Mouse (Mus musculus) myocyte (in vitro differentiated cells): ENCODE measurements at regions not wholly inside any gene's neighbourhood (a gene's known extent, or its start where the extent isn't known, plus 50 kb on each side); places are given as distances from the start of the nearest gene placed in this dataset.

Source experiments
- H3K27me3 ChIP-seq: one replicate; pipeline ENCODE4 v1.6.1; 2011; ENCODE audit not compliant: control insufficient read depth, insufficient read depth, insufficient read length
- H3K36me3 ChIP-seq: one replicate; pipeline ENCODE4 v1.6.1; 2011; ENCODE audit not compliant: control insufficient read depth, insufficient read depth
- H3K4me2 ChIP-seq: one replicate; pipeline ENCODE4 v1.6.1; 2011; ENCODE audit warnings: low read depth, control low read depth
- H3K4me3 ChIP-seq: one replicate; pipeline ENCODE4 v1.5.1; 2011; ENCODE audit warnings: mild to moderate bottlenecking, control low read depth, moderate library complexity
- H3K79me2 ChIP-seq: one replicate; pipeline ENCODE4 v1.6.1; 2011; ENCODE audit not compliant: control insufficient read depth, insufficient read depth
- H3ac ChIP-seq: one replicate; pipeline ENCODE4 v1.6.1; 2011; ENCODE audit not compliant: control insufficient read depth, insufficient read length
- CEBPB ChIP-seq: IDR thresholded peaks from 2 replicates; pipeline ENCODE4 v1.6.1; 2011; ENCODE audit warnings: mild to moderate bottlenecking, moderate library complexity; ENCODE audit not compliant: poor library complexity, insufficient read depth, severe bottlenecking
- E2F4 ChIP-seq: IDR thresholded peaks from one replicate; pipeline ENCODE4 v1.6.1; 2011; ENCODE audit warnings: mild to moderate bottlenecking, control low read depth, moderate library complexity; ENCODE audit not compliant: insufficient read depth
- MAX ChIP-seq: IDR thresholded peaks from one replicate; pipeline ENCODE4 v1.6.1; 2011; ENCODE audit warnings: low read depth, mild to moderate bottlenecking, control low read depth
- MYOD1 ChIP-seq, 3 experiments: IDR thresholded peaks; one replicate each; pipeline ENCODE4 v1.6.1; 2011; ENCODE audit warnings: control low read depth in 2 of 3, low read depth in 2 of 3, mild to moderate bottlenecking in 2 of 3, moderate library complexity in 1 of 3; ENCODE audit not compliant: insufficient read length in 2 of 3, control insufficient read depth in 1 of 3
- MYOG ChIP-seq, 3 experiments: IDR thresholded peaks; one replicate each; pipeline ENCODE4 v1.6.1; 2011; ENCODE audit warnings: control low read depth in 2 of 3, low read depth in 2 of 3, mild to moderate bottlenecking in 2 of 3; ENCODE audit not compliant: insufficient read length in 2 of 3, control insufficient read depth in 1 of 3, insufficient read depth in 1 of 3
- POLR2A ChIP-seq: IDR thresholded peaks from one replicate; pipeline ENCODE4 v1.6.1; 2011; ENCODE audit warnings: low read depth, mild to moderate bottlenecking, control low read depth, moderate library complexity; ENCODE audit not compliant: insufficient read length
- POLR2AphosphoS2 ChIP-seq: IDR thresholded peaks from one replicate; pipeline ENCODE4 v1.6.1; 2011; ENCODE audit warnings: low read depth, control low read depth; ENCODE audit not compliant: insufficient read length
- REST ChIP-seq: IDR thresholded peaks from one replicate; pipeline ENCODE4 v1.6.1; 2011; ENCODE audit warnings: mild to moderate bottlenecking, control low read depth, moderate library complexity; ENCODE audit not compliant: insufficient read depth, insufficient read length
- SRF ChIP-seq: IDR thresholded peaks from one replicate; pipeline ENCODE4 v1.6.1; 2011; ENCODE audit warnings: low read depth; ENCODE audit not compliant: control insufficient read depth, insufficient read length
- TCF12 ChIP-seq: IDR thresholded peaks from one replicate; pipeline ENCODE4 v1.6.1; 2011; ENCODE audit warnings: mild to moderate bottlenecking, control low read depth; ENCODE audit not compliant: poor library complexity, insufficient read depth, severe bottlenecking
- TCF3 ChIP-seq: IDR thresholded peaks from one replicate; pipeline ENCODE4 v1.6.1; 2011; ENCODE audit warnings: low read depth, control low read depth; ENCODE audit not compliant: insufficient read length
- USF1 ChIP-seq: IDR thresholded peaks from one replicate; pipeline ENCODE4 v1.6.1; 2011; ENCODE audit warnings: low read depth, mild to moderate bottlenecking, control low read depth, moderate library complexity

DNA sequence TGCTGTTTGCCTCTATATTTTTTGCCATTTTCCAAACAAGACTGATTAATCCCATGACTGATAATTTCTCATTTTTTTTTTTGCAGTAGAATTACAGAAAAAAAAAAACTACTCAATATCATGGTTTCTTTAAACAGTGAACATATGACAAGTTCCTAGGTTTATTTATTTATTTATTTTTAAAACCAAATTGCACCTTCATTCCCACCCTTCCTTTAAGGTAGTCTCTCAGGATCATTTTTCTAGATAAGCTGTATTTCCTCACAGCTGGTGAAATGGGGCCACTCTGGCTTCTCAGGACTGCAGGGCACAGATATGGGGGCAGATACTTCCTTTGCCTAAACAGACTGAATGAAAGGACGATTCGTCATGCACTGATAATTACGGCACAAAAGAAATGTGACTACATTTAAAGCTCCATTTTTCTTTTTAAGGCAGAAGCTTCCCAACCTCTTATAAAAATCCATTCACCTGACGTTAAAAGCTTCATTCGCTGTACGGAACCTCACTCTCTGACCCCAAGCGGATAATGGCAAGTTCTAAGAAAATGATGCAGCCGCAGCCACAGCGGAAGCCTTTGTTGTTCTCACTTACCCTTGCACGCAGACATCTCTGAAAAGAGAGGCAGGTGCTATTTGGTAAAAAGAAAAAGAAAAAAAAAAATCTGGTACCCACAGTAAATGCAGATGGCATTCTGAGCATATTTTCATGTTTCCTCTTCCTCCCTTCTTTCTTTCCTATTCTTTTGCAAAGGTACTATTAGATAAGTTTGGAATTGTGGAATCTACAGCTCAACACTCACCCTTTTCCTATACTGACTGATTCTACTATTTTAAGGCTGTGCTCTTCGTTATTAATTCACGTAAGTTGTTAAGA is 69.1 kb upstream of the Tet2 start:
- Histone ChIP-seq H3K36me3 (no peaks in the 10 kb centered on the region), H3K79me2 (no peaks in the 10 kb centered on the region), H3K4me3 (no peak overlapping the region), H3K27me3 (no peaks in the 10 kb centered on the region), H3ac (no peak overlapping the region), H3K4me2 (no peak overlapping the region)
- TF ChIP-seq E2F4 (no peak), CEBPB (no peak), TCF3 (no peak), SRF (no peak), MAX (no peak), POLR2AphosphoS2 (no peak), REST (no peak), USF1 (no peak), MYOD1 (IDR thresholded peaks at IDR 0.05; ENCODE audit: control insufficient read depth in 1 of 3, insufficient read length in 2 of 3, low read depth in 2 of 3) (no peak), TCF12 (no peak), POLR2A (no peak), MYOG (IDR thresholded peaks at IDR 0.05; ENCODE audit: control insufficient read depth in 1 of 3, insufficient read depth in 1 of 3, insufficient read length in 2 of 3, low read depth in 2 of 3) (no peak)

DNA sequence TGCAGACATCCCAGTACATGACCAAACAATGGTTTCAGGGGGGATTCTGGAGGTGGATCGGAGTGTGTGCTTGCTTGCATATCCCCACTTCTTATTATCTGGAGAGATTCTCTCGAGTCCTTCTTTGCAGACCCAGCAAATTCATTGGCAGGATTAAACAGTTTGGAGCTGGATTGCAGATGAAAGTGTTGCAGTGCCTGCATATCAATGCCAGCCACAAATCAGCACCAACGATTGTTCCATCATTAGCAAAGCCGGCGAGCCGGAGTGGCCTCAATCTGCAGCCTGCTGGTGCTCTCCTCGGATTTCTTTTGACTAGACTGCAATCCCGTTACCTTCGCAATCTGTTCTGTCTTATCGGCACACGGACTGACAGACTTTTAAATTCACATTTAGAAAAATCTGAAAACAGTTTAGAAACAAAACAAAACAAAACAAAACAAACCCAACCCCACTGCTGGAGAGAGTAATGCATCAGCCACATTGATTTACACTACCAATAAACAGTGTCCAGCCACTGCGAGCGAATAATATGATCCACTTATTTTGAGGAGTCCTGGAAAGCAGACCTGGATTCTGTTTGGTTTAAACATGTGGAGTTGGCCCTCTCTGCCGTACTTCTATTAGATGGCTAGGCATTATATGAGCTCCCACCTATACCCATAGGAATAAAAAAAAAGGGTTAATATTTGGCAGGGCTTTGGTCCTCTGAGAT is 69.9 kb upstream of the Tet2 start:
- Histone ChIP-seq H3K79me2 (no peaks in the 10 kb centered on the region), H3K27me3 (no peaks in the 10 kb centered on the region), H3K4me2 (no peak overlapping the region), H3K36me3 (no peaks in the 10 kb centered on the region), H3ac (no peak overlapping the region), H3K4me3 (no peak overlapping the region)
- no peak for TF ChIP-seq CEBPB
- TF ChIP-seq E2F4: no peak
- no peak for TF ChIP-seq MYOG (IDR thresholded peaks at IDR 0.05; ENCODE audit: control insufficient read depth in 1 of 3, insufficient read depth in 1 of 3, insufficient read length in 2 of 3, low read depth in 2 of 3)
- TF ChIP-seq MAX: no peak
- TF ChIP-seq POLR2AphosphoS2: no peak
- no peak for TF ChIP-seq MYOD1 (IDR thresholded peaks at IDR 0.05; ENCODE audit: control insufficient read depth in 1 of 3, insufficient read length in 2 of 3, low read depth in 2 of 3)
- TF ChIP-seq SRF: no peak
- TF ChIP-seq POLR2A: no peak

DNA sequence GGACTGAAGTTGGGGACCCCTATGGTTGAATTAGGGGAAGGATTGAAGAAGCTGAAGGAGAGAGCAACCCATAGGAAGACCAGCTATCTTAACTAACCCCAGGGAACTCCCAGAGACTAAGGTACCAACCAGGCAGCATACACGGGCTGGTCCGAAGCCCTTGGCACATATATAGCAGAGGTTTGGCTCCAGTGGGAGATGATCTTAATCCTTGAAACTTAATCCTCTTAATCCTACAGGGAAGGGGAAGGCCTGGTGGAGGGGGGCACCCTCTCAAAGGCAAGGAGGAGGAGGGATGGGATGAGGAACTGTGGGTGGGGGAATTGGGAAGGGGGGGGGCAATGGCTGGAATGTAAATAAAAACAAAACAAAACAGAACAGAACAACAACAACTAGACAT is 72.1 kb upstream of the Tet2 start:
- TF ChIP-seq TCF3: no peak
- no peak for TF ChIP-seq POLR2A
- no peak for TF ChIP-seq USF1
- no peak for TF ChIP-seq MAX
- TF ChIP-seq E2F4: no peak
- no peak for TF ChIP-seq MYOG (IDR thresholded peaks at IDR 0.05; ENCODE audit: control insufficient read depth in 1 of 3, insufficient read depth in 1 of 3, insufficient read length in 2 of 3, low read depth in 2 of 3)
- TF ChIP-seq MYOD1 (IDR thresholded peaks at IDR 0.05; ENCODE audit: control insufficient read depth in 1 of 3, insufficient read length in 2 of 3, low read depth in 2 of 3): no peak
- TF ChIP-seq REST: no peak
- no peak for TF ChIP-seq TCF12
- no peak for TF ChIP-seq CEBPB
- no peak for TF ChIP-seq SRF
- no peak for TF ChIP-seq POLR2AphosphoS2
- no peak overlapping the region for H3ac ChIP-seq
- no peaks in the 10 kb centered on the region for H3K36me3 ChIP-seq
- no peaks in the 10 kb centered on the region for H3K79me2 ChIP-seq
- no peak overlapping the region for H3K4me2 ChIP-seq
- no peaks in the 10 kb centered on the region for H3K27me3 ChIP-seq
- H3K4me3 ChIP-seq: no peak overlapping the region

DNA sequence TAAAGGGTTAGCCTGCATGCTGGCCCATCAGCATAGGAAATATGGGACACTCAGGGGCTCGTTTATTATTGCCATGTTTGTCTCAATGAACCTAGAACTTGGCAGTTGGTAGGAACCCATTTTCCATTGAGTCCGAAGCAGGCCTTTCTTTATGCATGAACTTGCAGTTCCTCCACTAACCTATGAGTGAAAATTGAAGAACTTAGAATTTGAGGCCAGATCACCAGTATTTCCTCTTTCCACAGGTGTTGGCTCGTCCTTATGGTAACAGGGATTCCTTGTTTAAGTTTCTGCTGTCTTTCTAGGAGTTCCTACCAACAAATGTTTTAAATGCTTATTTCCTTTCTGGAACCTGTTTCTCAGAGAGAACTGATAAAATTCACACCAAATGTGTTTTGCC is 73.6 kb upstream of the Tet2 start:
- no peaks in the 10 kb centered on the region for H3K36me3 ChIP-seq
- TF ChIP-seq TCF12 (no peak), REST (no peak), MAX (no peak), CEBPB (no peak)
- H3K4me2 ChIP-seq: no peak overlapping the region
- H3K27me3 ChIP-seq: no peaks in the 10 kb centered on the region
- no peak overlapping the region for H3K4me3 ChIP-seq
- H3K79me2 ChIP-seq: no peaks in the 10 kb centered on the region
- no peak overlapping the region for H3ac ChIP-seq

DNA sequence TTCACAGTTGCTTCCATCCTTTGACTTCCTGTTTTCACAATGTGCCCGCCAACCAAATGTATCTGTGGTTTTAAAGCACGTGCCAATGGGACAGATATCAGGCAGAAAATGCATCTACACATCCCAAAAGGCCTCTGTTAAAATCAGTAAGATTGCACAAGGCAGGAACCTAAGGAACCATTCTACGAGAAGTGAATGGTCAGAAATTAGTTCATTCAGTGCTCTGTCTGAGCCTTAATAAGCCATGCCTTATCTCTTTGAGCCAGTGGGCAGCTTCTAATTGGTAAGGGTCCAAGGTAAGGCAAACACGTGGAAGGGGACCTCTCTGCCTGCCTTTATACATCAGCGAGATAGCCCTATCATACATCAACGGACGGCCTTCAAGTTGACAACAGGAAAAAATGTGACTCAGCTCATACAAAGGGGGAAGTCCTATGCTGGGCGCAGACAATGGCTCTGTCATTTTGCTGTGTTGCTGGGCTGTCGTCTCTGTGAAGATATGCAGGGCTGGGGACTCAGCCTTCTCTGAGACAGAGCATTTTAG is 78.3 kb upstream of the Tet2 start:
- Histone ChIP-seq H3K4me2 (no peak overlapping the region), H3ac (no peak overlapping the region), H3K36me3 (no peaks in the 10 kb centered on the region), H3K4me3 (no peak overlapping the region), H3K27me3 (no peaks in the 10 kb centered on the region), H3K79me2 (no peaks in the 10 kb centered on the region)
- TF ChIP-seq MYOD1 (IDR thresholded peaks at IDR 0.05; ENCODE audit: control insufficient read depth in 1 of 3, insufficient read length in 2 of 3, low read depth in 2 of 3) (no peak), SRF (no peak), E2F4 (no peak), POLR2A (no peak), USF1 (no peak), TCF12 (no peak), POLR2AphosphoS2 (no peak), MAX (no peak), REST (no peak), CEBPB (no peak), TCF3 (no peak), MYOG (IDR thresholded peaks at IDR 0.05; ENCODE audit: control insufficient read depth in 1 of 3, insufficient read depth in 1 of 3, insufficient read length in 2 of 3, low read depth in 2 of 3) (no peak)
